Mouse (Mus musculus) E14TG2a.4 (cell line): ENCODE results near the gene Armc3.

Source experiments
- CTCF ChIP-seq: conservative IDR thresholded peaks from 2 replicates; pipeline ENCODE4 v1.5.1; 2014; ENCODE audit warnings: low read length
- NANOG ChIP-seq: IDR thresholded peaks from 2 replicates; pipeline ENCODE4 v1.6.1; 2014; ENCODE audit warnings: borderline replicate concordance, low read length, mixed read lengths

- TF ChIP-seq NANOG (no peak), CTCF (no peak)
Measured at GRCm38 (mm10) chr2:19159539-19159938, 39.6 kb upstream of the Armc3 start.
